Mouse (Mus musculus) frontal cortex, adult (tissue): ENCODE measurements around the gene Cst9.

Source experiments
- ATAC-seq: cut with Nextera tagmentation; 2 replicates; pipeline ENCODE4 v1.9.2; 2017; ENCODE audit warnings: mild to moderate bottlenecking, moderate library complexity, mixed read lengths; ENCODE audit not compliant: low TSS enrichment

The Cst9 gene

DNA sequence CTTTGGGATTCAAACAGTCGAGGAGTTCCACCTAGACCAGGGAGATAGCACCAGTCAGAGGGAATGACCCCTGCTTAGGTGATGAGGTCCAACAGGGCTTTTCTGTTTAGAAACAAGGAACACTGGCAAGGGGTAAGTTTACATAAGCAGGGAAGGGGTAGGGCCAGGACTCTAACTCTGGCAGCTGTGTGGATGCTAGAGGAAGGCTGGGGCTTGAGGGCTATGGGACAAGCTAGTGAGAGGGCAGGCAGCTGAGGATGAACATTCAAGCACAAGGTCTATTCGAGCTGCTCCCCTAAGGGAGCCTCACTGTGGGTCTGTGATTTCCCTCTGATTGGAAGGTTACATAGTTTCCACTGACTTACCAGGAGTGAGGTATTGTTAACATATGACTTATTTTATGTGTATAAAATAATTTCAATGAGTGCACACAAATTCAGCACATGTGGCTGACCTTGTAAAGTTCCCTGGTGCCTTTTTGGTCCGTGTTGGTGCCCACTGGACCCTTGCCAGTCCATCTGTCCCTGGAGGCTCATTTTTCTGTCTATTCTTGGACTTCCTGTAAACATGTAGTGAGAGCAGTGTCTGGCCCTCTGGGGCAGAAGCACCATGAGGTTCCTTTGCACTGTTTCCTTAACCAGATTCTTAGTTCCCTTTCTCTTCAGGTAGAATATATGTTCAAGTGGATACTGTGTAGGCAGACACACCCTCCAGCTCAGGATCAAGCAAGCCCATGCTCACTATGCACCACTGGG lies 42.2 kb downstream of the Cst9 start:
- ATAC-seq: no peak

DNA sequence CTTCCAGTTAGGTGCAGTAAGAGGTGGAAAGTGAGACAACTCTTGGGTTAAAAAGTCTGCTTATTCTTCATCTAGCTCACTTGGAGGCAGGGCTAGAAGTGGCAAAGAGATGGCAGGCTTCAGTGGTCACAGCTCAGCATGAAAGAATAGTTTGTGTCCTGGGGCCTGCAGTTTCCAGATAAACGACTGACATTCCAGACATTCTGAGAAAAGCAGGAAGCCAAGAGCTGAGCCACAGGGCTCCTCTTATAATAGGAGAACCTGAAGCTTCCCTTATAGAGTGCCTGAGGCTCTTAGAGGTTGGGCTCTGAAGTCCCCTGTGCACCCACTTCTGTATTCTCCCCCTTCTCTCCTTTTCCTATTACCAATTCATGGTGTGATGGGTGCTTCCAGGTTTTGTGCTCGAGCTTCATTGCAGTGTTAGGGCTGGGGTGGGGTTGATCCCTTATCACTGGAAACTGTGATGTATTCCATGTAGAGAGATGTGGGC lies 43.7 kb downstream of the Cst9 start:
- no peak for ATAC-seq

- ATAC-seq: no peak
Observed at GRCm38 (mm10) chr2:148879199-148879598, 44.3 kb downstream of the Cst9 start.

DNA sequence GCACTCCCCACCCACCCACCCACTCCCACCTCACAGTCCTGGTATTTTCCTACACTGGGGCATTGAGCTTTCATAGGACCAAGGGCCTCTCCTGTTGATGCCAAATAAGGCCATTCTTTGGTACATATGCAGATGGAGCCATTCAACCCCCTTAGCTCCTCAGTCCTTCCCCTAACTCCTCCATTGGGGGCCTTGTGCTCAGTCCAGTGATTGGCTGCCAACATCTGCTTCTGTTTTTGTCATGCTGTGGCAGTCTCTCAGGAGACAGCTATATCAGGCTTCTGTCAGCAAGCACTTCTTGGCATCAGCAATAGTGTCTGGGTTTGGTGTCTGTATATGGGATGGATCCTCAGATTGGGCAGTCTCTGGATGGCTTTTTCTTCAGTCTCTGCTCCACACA lies 49.8 kb downstream of the Cst9 start:
- no peak for ATAC-seq
